Mouse (Mus musculus): Measurements from ENCODE around the gene Mast3. TPM values are rescaled to one million over a fixed set of nuclear protein-coding genes. Genes with fewer than 3 reads are reported as not detected.

Gene Mast3
- total RNA-seq, 4 experiments from 2014 or later, result 17.8 to 37.7 (median 26.5) TPM

DNA sequence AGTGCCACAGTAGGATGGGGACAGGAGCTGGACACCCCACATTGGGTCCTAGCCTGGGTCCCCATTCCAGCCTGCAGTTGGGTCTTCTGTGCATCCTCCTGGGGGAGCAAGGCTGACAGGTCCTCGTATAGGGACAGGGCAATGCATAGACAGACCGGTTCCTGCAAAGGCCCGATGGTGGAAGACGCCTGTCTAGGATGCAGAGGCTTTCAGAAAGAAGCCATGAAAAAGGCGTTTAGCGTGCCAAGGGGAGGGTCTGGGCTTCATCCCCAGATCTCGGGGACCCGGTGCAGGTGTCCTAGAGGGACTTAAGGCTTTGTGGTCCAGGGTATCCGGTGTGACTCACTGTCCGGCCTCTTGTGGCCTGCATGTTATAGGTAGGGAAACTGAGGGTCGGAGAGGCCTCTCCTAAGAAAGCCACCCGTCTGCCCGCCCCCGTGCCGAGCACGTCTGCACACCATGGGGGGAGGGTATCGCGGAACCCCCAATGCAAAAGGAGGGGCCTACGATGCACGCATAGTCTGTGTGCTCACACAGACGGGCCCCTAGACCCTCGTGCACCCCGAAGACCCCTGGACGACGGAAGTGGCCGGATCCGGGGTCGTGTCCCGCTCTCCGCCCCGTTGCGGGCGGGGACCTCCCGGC is 28.9 kb downstream of the Mast3 start:
- peak; percentile 55 for DNase-seq

DNA sequence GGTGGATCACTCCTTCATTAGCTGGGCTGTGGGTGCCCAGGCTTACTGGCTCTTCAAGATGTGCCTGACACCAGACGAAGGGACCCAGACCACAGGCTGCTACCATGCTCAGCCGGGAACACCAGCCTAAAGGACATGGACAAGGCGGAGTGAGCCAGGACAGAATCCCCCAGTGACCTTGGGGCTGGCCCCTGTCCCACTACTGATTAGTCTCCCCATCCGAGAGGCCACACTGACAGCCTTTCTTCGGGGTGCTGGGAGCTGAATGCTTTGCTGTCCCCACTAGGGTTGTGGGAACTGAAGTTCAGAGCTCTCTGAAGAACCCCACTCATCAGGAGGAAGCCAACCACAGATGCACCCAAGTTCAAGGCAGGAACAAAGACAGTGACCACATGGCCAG is 29.6 kb downstream of the Mast3 start:
- DNase-seq, result peak; percentile 24

DNA sequence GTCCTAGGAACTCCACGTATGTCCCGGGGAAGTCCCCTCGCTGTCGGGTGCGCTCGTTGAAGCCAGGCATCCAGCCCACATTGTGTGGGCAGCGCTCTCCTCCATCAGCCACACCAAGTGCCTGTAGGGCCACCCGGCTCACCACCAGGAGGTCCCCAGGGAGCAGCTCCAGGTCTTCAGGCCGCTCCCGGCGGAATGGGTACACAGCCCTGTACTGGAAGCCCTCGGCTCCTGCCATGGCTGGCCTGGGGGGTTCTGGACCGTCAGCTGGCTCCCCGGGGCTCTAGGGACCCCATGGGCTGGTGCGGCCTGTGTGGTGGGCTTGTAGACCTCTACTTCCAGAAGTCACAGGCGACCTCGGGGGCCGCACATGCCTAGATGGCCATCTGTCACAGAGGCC is 30.1 kb downstream of the Mast3 start:
- DNase-seq, result peak; percentile 39

DNA sequence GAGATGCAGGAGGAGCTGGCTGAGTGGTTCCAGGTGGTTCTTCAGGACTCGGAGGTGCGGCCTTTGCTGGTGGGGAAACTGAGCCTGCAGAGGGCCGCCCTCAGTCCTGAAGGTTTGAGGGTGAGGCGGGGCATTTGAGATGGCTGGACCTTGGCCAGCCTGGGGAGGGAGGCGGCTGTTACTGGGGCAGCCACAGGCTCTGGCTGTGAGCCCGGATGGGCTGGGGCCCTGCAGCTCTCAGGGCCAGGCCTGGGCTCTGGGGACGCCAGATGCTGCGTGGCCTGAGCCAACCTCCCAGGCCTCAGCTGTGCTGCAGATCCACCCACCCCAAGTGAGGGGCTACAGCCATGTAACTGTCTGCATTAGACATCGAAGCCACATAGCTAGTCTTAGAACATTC is 31.0 kb downstream of the Mast3 start:
- no peak for DNase-seq

DNA sequence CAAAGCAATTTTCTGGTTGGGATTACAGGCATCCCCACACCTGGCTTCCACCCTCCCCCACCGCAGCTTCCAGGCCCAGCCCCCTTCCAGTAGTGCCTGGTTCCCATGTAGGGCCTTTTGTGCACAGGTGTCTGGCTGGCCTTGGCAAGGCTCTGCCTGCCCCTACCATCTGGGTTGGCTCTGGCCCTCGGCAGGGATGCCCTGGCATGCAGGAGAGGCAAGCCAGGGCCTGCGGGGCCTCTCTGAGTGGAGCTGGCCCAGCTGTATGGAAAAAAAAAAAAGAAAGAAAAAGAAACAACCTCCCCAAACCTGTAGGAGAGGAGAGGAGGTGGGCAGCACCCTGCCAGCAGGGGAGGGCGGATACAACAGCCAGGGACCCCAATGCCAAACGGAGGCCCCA is 31.4 kb downstream of the Mast3 start:
- no peak for DNase-seq

DNA sequence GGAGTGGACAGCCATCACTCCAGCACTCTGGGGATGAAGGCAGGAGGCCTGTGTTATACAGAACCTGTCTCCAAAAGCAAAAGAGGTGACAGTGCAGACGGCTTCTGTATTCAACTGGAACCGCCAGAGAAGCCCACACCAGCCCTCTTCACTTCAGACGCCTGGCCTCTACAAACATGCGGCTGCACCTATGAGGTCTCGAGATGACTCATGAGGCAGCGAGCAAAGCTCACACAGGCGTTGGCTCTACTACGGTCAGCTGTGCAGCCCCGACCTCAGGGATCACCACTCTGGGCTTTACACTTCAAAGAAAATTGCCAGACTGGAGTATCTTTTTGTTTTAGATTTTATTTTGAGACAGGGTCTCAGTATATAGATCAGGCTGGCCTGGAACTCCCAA is 32.0 kb downstream of the Mast3 start:
- no peak for DNase-seq

DNA sequence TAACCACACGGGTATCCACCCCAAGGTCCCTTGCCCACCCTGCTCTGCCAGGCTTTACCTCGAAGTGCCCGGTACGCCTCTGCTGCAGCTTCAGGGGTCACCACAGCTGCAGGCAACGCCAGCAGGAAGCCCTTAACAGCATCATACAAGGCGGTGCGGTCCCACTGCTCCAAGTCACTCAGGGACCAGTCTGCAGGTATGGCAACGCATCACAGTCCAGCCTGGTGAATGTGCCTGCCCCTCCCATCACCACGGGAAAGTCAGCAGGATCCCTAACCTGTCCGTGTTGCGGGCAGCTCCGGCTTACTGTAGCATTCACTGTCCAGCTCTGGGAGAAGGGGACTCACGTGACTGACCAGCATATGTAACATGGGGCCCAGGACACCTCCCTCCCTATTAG is 32.8 kb downstream of the Mast3 start:
- no peak for DNase-seq

DNA sequence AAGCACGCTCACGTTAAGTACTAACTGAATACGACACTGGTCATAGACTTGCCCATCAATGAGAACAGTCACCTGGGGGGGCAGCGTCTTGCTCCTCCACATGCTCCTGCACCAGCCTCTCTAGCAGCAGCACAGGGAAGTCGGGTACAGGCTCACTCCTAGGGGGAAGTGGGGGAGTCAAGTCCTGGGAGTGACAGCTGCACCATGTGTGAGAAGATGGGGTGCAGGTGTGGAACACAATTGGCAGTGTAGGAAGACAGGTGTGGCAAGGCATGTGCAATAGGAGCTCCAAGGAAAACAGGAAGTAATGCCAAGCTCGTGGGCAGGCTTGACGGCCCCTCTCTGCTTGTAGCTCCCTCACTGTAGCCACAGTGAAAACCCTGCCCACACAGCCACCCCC is 33.6 kb downstream of the Mast3 start:
- DNase-seq, result no peak

DNA sequence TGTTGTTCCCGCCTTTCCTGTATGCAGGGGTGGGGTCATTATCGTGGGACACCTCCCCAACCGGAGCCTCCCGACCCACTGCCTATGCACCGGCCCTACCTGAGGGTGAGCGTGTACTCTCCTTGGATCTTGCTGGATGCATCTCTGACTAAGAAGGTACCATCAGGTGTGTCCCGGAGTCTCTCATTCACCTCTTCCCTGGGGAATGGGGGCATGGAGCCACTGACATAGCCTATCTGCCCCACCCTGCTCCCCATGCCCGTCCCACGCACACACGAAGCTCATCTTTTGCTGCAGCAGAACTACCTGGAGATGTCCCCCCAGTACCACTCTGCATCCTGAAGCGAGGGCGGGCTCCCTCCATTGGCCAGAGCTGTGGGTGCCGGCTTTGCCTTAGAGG is 34.1 kb downstream of the Mast3 start:
- DNase-seq, result no peak

DNA sequence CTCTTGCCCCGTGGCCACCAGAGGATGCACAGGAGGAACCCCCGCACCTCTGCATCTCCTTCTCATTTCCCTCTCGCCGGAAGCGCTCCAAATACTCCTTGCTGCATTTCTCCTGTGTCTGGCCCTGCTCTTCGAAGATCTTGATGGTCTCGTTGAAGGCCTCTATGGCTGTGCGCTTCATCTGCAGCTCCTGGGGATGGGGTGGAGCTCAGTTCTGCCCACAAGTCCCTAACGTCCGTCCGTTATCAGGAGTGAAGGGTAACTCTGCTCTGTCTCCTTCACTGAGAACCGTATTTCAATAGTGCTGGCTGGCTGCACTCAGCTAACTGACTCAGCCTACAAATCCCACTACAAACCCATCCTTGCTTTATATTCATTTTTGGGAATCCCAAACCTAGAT is 35.0 kb downstream of the Mast3 start:
- no peak for DNase-seq

DNA sequence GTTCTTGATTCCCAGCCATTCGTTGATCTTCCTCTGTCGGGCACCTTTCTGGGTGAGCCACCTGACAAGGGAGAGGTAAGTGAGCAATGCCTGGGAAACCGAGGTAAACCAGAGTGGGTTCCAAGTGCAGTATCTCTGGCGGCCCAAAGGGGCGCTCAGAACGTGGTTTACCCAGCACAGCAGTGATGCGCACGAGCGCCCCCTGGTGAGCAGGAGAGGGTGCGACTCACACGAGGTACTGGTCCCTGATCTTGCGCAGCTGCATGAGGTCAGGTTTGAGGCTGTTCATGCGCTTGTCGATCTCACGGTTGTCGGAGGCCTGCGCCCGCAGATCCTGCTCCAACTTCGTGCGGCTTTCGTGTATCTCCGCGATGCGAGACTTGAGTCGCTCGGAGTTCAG is 35.5 kb downstream of the Mast3 start:
- DNase-seq, result peak; percentile 91

DNA sequence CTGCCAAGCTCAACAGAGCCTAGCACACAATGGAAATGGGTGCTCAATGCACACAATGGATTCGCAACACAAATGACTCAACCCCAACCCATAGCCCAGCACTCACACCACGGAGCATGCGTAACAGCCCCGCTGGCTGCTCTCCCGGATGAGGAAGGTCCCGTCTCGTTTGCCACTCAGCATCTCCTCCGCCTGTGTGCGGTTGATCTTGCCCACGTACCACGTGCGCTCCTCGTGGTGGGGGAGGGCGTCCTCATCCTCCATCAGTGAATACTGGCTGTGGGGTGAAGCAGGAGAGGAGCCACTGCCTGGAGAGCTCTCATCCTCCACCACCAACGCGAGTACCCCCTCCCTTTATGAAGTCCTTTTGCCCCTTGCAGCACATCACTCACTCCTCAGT is 35.9 kb downstream of the Mast3 start:
- no peak for DNase-seq

DNA sequence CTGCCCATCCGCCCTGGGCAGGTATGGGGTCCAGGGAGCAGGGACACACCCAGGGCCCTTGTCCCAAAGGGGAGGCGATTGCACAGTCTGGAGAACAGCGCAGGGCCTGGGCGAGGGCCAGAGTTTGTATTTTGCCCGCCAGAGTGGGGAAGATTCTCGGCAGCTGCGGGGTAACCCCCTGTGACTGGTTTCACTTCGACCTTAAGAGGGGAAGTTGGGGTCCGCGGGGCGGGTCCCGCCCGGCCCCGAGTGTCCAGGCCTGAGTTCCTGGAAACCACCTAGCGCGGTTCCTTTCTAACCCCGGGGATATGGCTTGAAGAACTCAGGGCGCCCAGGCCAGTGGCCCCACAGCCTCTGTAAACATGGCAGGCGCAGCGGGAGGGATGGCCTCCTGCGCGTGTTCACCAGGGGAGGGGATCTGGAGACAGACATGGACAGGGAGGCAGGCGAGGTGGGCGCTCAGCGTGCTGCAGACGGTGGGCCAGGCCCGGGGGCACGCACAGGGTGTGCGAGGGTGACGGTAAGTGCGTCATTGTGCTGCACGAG is 36.5 kb downstream of the Mast3 start:
- DNase-seq, result no peak

DNA sequence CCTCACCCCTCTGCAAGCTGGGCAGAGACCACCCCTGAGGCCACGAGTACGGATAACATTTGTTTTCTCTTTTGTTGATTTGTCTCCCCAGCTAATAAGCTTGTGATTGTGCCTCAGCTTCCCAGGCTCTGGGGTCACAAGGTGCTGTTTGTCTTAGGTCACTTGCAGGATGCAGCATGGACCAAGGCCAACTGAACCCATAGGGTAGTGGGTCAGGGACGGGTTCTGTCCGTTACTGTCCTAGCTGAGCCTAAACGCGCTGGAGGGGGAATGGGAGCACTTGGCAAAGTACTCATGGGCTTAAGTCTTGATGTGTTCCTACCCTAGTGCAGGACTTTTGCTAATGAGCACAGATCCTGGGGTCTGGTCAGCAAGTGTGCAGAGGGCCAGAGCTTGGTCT is 37.4 kb downstream of the Mast3 start:
- DNase-seq, result no peak

DNA sequence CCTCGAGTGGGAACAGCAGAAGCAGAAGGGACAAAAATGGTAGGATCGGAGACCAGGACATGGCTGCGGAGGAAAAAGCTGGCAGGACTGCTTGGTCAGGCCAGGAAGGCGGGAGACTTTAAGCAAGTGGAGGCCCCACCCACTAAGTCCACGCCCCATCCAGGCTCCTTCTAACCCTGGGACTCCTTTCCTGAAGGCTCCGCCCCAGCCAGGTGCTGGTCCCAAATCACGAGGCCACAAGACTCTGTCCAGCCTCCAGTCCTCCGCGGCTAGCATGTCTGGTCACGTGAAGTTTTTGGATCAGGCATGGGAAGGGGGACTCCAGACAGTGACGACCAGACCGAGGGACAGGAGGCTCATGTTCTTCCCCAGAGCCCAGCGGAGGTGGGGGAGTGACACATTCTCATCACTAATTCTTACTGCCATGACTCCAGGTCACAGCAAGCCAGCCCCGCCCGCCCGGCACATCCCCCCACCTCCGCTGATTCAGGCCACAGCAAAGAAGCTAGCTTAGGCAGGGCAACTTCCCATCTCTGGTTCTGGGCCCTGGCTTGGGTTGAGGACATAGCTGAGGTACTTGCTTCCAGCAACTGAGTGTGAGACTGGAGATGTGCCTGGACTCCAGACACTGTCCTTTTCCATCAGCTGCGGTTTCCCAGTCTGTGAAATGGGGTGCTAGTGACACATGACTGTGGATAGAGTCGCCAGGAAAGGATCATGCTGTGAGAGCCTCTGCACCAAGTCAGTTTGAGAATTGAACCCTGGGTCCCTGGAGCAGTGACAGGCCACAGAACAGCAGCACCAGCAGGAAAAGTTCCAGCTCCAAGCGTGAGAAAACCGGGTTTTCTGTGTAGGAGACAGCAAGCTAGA is 38.0 kb downstream of the Mast3 start:
- DNase-seq, result no peak

DNA sequence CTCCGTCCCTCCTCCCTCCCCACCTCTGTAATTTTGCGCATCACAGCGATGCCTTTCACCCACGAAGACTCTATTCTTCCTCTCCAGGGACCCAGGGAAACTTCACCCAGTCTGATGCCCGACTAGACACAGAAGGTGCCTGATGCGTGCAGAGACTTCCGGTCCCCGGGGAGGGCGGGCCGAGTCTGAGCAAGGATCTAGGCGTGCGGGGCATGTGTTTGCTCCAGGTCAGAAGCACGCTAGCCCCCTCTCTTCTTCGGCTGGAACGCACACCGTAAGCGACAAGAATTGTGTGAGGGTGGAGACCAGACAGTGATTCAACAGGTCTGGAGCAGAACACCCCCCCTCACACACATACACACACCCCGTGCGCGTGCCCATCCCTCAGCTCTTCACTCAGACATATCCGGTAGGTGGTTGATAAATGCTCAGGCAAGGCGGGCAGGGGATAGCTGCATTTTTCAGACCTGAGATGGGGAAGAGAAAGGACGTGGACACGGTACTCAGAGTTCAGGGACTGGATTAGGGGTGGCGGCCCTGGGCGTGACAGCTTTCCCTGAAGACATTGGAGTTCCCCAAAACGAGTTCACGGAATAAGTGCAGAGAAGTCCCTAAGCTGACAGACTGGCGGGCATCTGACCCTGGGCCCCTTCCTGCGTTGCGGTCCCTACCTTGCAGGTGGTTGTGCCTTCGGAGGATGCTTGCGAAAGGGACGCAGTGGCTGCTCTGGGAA is 38.9 kb downstream of the Mast3 start:
- no peak for DNase-seq

DNA sequence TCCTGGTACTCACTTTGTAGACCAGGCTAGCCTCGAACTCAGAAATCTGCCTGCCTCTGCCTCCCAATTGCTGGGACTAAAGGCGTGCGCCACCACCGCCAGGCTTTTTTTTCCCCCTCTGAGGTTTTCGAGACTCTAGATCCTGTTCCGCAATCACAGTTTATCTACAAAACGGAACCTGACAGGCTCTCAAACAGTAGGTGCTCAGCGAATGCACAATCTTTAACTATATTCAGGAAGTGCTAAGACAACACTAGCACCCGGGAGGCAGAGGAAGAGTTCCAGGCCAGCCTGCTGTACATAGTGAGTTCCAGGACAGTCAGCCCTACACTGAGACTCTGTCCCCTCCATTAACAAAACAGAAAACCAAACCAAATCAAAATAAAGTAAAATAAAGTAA is 39.5 kb downstream of the Mast3 start:
- no peak for DNase-seq

DNA sequence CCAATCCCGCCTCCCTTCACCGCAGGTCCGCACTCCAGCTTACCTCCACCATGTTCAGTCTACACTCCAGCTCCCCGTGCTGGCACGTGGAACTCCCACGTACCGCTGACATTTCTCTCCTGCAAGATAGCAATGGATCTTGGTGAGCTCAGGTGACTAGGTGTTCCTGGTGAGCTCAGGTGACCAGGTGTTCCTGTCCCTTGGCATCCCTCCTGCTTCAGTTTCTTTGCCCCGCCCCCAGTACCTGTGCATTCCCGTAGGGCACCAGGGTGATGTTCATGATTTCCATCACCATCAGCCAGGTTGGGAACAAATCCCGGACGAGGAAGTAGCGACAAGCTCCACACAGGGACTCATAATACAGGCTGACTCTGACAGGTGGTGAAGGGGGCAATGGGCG is 40.2 kb downstream of the Mast3 start:
- DNase-seq, result no peak

DNA sequence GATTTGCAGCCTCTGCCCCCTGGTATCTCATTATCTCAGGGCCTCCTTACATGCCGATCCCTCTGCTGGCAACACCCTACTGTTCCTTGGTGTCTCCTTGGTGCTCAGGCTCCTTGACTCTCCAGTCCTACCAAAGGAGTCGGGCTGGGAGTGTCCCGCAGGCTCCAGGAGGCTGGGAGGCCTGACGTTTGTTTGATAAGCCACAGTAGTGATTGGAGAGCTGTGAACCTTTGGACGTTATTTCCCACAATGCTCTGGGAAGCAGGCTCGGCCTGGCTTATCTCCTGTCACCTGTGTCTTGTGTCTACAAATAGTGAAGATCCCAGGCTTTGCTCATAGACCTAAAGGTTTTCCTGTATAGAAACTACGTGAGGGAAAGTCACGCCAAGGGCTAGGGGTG is 40.8 kb downstream of the Mast3 start:
- no peak for DNase-seq

DNA sequence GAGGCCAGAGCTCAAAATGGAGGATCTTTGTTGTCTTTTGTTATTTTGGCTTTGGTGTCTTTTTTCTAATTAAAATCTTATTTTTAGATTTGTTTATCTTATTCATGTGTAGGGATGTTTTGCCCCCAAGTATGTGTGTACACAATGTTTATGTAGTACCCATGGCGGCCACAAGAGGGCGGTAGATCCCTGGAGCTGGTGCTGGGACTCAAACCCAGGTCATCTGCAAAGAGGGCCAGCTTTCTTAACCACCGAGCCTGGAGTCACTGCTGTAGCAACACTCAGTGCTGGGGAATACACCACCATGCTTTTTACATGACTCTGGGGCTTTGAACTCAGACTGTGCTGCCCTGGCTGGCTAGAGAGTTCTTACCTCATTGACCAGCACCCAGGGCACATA is 41.5 kb downstream of the Mast3 start:
- no peak for DNase-seq

DNA sequence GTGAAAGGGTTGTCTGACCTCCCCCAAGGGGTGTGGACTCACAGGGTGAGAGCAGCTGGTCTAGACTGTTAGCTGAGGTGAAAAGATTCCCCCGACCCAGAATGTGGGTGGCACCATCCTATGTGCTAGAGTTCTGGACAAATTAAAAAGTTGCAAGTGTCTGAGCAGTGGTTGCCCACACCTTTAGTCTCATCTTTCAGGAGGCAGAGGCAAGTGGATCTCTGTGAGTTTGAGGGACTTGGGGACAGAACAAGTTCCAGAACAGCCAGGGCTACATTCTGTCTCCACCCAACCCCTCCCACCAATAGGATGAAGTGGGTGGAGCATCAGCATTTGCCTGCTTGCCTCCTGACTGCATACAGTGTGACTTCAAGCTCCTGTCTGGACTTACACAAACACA is 42.7 kb downstream of the Mast3 start:
- no peak for DNase-seq

DNA sequence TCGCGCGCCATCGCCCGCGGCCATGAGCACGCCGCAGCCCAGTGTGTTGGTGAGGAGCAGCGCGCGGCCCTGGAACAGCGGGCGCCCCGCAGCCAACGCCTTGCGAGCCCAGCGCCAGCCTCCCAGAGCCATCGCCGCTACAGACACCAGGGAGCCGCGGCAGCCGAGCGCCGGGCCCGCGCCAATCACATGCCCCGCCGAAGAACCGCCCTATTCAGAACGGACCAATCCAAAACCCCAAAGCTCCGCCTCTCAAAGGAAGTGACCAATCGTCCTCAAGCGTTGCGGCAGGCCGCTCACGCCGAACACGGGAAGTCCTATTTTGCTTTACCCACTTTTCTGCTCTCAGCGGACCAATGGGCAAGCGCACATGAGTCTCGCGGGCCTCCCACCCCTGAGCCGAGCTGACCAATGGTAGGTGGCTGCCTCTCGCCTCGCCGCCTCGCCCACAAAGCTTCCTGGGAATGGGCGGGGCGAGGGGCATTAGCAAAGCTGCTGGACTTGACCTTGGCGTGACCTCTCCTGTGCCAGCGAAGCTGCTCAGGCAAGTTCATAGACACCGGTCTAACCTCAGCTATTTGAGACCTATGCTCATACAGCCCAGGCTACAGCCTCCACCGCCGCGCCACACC is 44.0 kb downstream of the Mast3 start, which contains the start of gene Mpv17l2:
Gene Mpv17l2 (minus strand): TSS at position 172 of the 632 bp plus-strand sequence.
- DNase-seq, result peak; percentile 98

DNA sequence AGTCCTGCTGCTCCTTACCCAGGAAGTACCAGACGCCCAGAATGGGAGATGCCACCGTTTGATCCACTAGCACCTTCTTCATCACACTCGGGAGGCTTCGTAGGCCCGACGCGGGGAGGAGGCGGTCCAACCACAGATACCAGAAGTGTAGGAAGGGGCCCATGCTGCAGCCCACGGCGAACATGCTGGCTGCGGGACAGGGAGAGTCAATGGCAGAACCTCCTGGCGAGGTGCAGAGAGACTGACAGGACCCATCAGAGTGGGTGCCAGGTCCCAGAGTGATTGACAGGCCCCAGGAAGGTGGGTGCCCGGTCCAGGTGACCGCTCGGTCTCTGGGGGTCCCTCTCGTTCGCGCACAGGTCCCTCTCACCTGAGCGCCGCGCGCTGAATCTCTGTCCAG is 44.5 kb downstream of the Mast3 start:
- DNase-seq, result peak; percentile 52
